ENCODE assay signal across 15 mouse cellular contexts in the genomic region with DNA sequence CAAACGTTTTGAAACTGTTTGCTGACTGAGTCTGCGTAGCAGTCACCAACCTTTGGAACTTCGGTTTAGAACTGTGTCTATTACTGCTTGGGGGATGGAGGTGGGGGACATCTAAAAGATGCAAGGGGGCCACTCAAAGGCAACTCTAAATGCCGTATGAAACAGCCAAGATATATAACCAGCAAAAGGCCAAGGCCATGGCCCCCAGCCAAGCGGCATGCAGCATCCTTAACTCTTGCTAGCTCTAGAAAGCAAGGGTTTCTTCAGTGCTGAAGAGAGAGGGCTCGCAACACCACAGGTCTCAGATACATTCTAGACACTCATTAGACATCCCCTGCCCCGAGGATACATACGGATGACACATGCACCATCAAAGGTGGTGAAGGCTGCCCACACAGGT.
"Had no signal": no experiment of that assay in that cellular context is flagged by ENCODE, and none has a peak within 500 bp of the region (broad histone marks: within the 10 kb centered on the region; RNA-seq: fewer than 3 reads in every experiment).

No protein-coding gene starts in this region.

- ATAC-seq: lung, postnatal 0 days; midbrain, embryonic 13.5 days had no signal

- H3K27me3 ChIP-seq: limb, embryonic 12.5 days; liver, embryonic 15.5 days; midbrain, embryonic 13.5 days; neural tube, embryonic 12.5 days had no signal

- H3K4me2 ChIP-seq: limb, embryonic 12.5 days; liver, embryonic 15.5 days; midbrain, embryonic 13.5 days; neural tube, embryonic 12.5 days had no signal

- H3K9me3 ChIP-seq: limb, embryonic 12.5 days; liver, embryonic 15.5 days; midbrain, embryonic 13.5 days; neural tube, embryonic 12.5 days had no signal

- H3K27ac ChIP-seq: kidney, postnatal 0 days; layer of hippocampus, adult 2 months; limb, embryonic 12.5 days; liver, embryonic 15.5 days; midbrain, embryonic 13.5 days; neural tube, embryonic 12.5 days had no signal

- H3K4me1 ChIP-seq: neural tube, embryonic 12.5 days had no signal

- H3K36me3 ChIP-seq: limb, embryonic 12.5 days; midbrain, embryonic 13.5 days had no signal

- DNase-seq: kidney, adult 8-10 months; kidney, postnatal 4 days; liver; lung, adult 2 months; lung, postnatal 36 days; right cerebral cortex, postnatal 14 days; thymus, adult 18-20 months; thymus, postnatal 14 days had no signal

- H3K4me3 ChIP-seq: limb, embryonic 12.5 days; liver, embryonic 15.5 days; midbrain, embryonic 13.5 days; neural tube, embryonic 12.5 days had no signal

- H3K9ac ChIP-seq: limb, embryonic 12.5 days; liver, embryonic 15.5 days; midbrain, embryonic 13.5 days; neural tube, embryonic 12.5 days had no signal
